Mouse (Mus musculus): Measurements from ENCODE around the gene Psmb3. TPM values are rescaled to one million over a fixed set of nuclear protein-coding genes. Genes with fewer than 3 reads are reported as not detected.
"Not testable (repeated sequence)": the region's sequence is repeated elsewhere in the genome, so short reads cannot be mapped to it uniquely, and the experiment has no call there.

Psmb3 gene
- total and polyA plus RNA-seq, 3 experiments: 648 to 914 TPM; not detected in 1

- DNase-seq (ENCODE audit: low read depth, low spot score): no peak
- peaks cover 8 to 13% of the 10 kb centered on the region in 2 experiments for H3K4me1 ChIP-seq (ENCODE audit: control insufficient read depth in 1 of 2, insufficient read depth in 2 of 2, low read length in 2 of 2)
- H3K27ac ChIP-seq (ENCODE audit: control insufficient read depth, low read depth, low read length): no peak overlapping the region
- H3K9ac ChIP-seq (ENCODE audit: control insufficient read depth, low read depth, low read length, poor library complexity, severe bottlenecking): no peak overlapping the region
- no peak overlapping the region for H3K4me3 ChIP-seq (ENCODE audit: control insufficient read depth in 1 of 2, insufficient read depth in 1 of 2, low read depth in 2 of 2, low read length in 2 of 2)
- H3K9me3 ChIP-seq (replicated peaks; ENCODE audit: insufficient read depth, low read length): no peaks in the 10 kb centered on the region
- H3K79me2 ChIP-seq (ENCODE audit: control insufficient read depth, insufficient read depth, low read length, poor library complexity): peaks cover 4% of the 10 kb centered on the region; the same call in 1 of the 2 replicates
- no peaks in the 10 kb centered on the region for H3K27me3 ChIP-seq (ENCODE audit: control insufficient read depth in 1 of 2, insufficient read depth in 2 of 2, low read length in 2 of 2)
- peaks cover 0 to 7% of the 10 kb centered on the region in 2 experiments; a peak in 2 of 4 replicates for H3K36me3 ChIP-seq (ENCODE audit: control insufficient read depth in 1 of 2, insufficient read depth in 2 of 2, low read length in 2 of 2)
- TF ChIP-seq ELF1 (IDR thresholded peaks at IDR 0.05; ENCODE audit: low read depth, low read length) (no peak), MYB (IDR thresholded peaks at IDR 0.05; ENCODE audit: low read depth, low read length) (no peak), NRF1 (IDR thresholded peaks at IDR 0.05; ENCODE audit: insufficient read depth, low read depth, low read length, poor library complexity, severe bottlenecking) (no peak), E2F4 (IDR thresholded peaks at IDR 0.05; ENCODE audit: borderline replicate concordance, low read depth, low read length) (no peak), CHD2 (IDR thresholded peaks at IDR 0.05; ENCODE audit: low read length) (no peak), RCOR1 (IDR thresholded peaks at IDR 0.05; ENCODE audit: low read depth, low read length) (no peak), USF1 (IDR thresholded peaks at IDR 0.05; ENCODE audit: low read depth, low read length) (no peak), KAT2A (conservative IDR thresholded peaks at IDR 0.05; ENCODE audit: low read depth, low read length) (no peak), MAFK (IDR thresholded peaks at IDR 0.05; ENCODE audit: borderline replicate concordance, low read depth, low read length) (no peak), ZNF384 (IDR thresholded peaks at IDR 0.05; ENCODE audit: low read depth, low read length) (no peak), MAZ (IDR thresholded peaks at IDR 0.05; ENCODE audit: low read depth, low read length) (no peak), USF2 (IDR thresholded peaks at IDR 0.05; ENCODE audit: borderline replicate concordance in 1 of 2, insufficient read depth in 1 of 2, low read depth in 1 of 2, low read length in 2 of 2) (no peak), GATA1 (IDR thresholded peaks at IDR 0.05; ENCODE audit: low read depth, low read length) (no peak), MAX (IDR thresholded peaks at IDR 0.05; ENCODE audit: low read length) (no peak), SMC3 (IDR thresholded peaks at IDR 0.05; ENCODE audit: low read depth, low read length) (no peak)
Observed at GRCm38 (mm10) chr11:97657184-97657945, 45.8 kb upstream of the Psmb3 start.

- H3K27ac ChIP-seq (ENCODE audit: control insufficient read depth, low read depth, low read length): not testable (repeated sequence)
Observed at GRCm38 (mm10) chr11:97657967-97658366, 45.2 kb upstream of the Psmb3 start.

More at GRCm38 (mm10) chr11:97657967-97658366, 45.2 kb upstream of the Psmb3 start:
- DNase-seq (ENCODE audit: low read depth, low spot score); H3K9ac ChIP-seq (ENCODE audit: control insufficient read depth, low read depth, low read length, poor library complexity, severe bottlenecking); H3K79me2 ChIP-seq (ENCODE audit: control insufficient read depth, insufficient read depth, low read length, poor library complexity); H3K36me3 ChIP-seq (ENCODE audit: control insufficient read depth in 1 of 2, insufficient read depth in 2 of 2, low read length in 2 of 2); H3K27me3 ChIP-seq (ENCODE audit: control insufficient read depth in 1 of 2, insufficient read depth in 2 of 2, low read length in 2 of 2); H3K4me3 ChIP-seq (ENCODE audit: control insufficient read depth in 1 of 2, insufficient read depth in 1 of 2, low read depth in 2 of 2, low read length in 2 of 2); H3K9me3 ChIP-seq (replicated peaks; ENCODE audit: insufficient read depth, low read length): not testable (repeated sequence)
- peaks cover 8 to 13% of the 10 kb centered on the region in 2 experiments for H3K4me1 ChIP-seq (ENCODE audit: control insufficient read depth in 1 of 2, insufficient read depth in 2 of 2, low read length in 2 of 2)

Measured in MEL (cell line).